Mouse (Mus musculus): ENCODE measurements around the gene Tbxas1. TPM values are rescaled to one million over a fixed set of nuclear protein-coding genes. Genes with fewer than 3 reads are reported as not detected.

Tbxas1 gene
- polyA plus RNA-seq, 1 experiment from 2014 or later, result 1.8 TPM

- WGBS, result 88% methylated on average over 14 of the region's 14 CpGs
- no peak overlapping the region for H3K27ac ChIP-seq (replicated peaks)
- no peak for DNase-seq (ENCODE audit: low spot score)
- no peaks in the 10 kb centered on the region for H3K27me3 ChIP-seq (replicated peaks; ENCODE audit: low read depth, poor library complexity, severe bottlenecking)
- no peaks in the 10 kb centered on the region for H3K36me3 ChIP-seq (replicated peaks)
- peaks cover 8% of the 10 kb centered on the region; the same call in 1 of the 2 replicates for H3K4me1 ChIP-seq
- H3K9me3 ChIP-seq, result no peaks in the 10 kb centered on the region
- H3K4me3 ChIP-seq, result no peak overlapping the region
These were observed 44.0 kb downstream of the Tbxas1 start for GRCm38 (mm10) chr6:38919135-38919740.

DNA sequence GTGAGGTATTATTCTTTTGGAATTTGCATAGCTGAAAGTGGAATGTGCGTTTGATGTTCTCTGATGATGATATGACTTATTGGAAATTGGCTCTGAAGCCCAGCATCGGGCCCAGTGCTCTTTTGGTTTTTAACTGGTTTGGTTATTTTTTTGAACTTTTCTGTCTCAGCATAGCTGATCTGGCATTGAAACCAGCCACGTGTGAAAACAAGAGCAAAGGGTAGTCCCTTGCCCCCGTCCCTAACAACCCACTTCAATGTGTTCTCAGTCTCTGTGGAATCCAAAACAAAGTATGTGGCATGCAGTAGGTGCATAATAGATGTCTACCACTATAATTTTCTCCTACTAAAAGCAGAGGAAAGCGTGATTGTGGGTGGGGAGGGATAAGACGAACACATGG, 44.9 kb downstream of the Tbxas1 start:
- DNase-seq (ENCODE audit: low spot score), result no peak
- Histone ChIP-seq H3K4me3 (no peak overlapping the region), H3K27me3 (replicated peaks; ENCODE audit: low read depth, poor library complexity, severe bottlenecking) (no peaks in the 10 kb centered on the region), H3K4me1 (peaks cover 8% of the 10 kb centered on the region; the same call in 1 of the 2 replicates), H3K9me3 (no peaks in the 10 kb centered on the region), H3K27ac (replicated peaks) (no peak overlapping the region), H3K36me3 (replicated peaks) (no peaks in the 10 kb centered on the region)
- WGBS, result 83% methylated on average over 6 of the region's 6 CpGs

DNA sequence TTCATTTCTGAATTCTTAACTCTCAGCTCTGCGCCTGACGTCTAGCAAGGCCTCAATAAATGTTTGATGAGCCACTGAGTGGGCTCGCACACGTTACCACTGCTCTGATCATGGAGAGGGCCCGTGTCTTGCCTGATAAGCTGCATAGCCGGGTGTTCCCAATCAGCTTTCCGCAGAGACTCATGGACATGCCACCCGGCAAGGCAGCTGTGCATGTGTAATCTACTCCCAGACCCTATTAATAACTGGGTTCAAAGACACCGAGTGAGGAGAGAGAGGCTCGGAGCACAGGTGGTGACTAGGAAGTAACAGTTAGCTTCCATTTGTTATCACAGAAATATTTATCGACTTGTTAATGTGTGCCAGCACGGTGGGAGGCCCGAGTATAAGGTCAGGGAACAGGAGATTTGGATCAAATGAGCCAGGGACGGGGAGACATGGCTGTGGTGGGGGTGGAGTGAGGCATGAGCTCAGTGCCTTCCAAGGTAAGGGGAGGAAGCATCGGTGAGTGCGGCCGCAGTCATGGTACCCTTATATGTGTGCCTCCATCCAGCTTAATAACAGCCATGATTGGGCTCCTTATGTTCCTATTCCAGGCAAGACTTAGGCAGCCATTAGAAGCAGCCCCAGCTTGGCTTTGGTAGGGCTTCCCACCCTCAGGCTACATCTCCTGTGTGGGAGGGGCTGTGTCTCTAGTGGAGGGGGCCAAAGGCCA, 46.0 kb downstream of the Tbxas1 start:
- peaks cover 4% of the 10 kb centered on the region; the same call in 1 of the 2 replicates for H3K4me1 ChIP-seq
- H3K9me3 ChIP-seq, result no peaks in the 10 kb centered on the region
- 87% methylated on average over 17 of the region's 17 CpGs for WGBS
- no peaks in the 10 kb centered on the region for H3K27me3 ChIP-seq (replicated peaks; ENCODE audit: low read depth, poor library complexity, severe bottlenecking)
- no peaks in the 10 kb centered on the region for H3K36me3 ChIP-seq (replicated peaks)
- H3K4me3 ChIP-seq, result no peak overlapping the region
- H3K27ac ChIP-seq (replicated peaks), result 0 out of 2 replicates have a peak overlapping the region, but pooled peaks have one; percentile 5
- no peak for DNase-seq (ENCODE audit: low spot score)

DNA sequence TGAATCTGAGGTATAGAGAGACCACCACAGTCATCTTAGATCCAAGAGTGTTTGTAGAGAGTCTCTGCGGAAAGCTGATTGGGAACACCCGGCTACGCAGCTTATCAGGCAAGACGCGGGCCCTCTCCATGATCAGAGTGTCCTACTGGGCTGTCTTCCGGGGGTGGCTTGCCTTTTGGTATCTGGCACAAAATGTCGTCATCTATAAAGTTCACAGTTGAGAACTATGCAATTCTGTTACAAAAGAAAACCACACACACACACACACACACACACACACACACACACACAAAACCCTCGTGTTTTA, 46.6 kb downstream of the Tbxas1 start:
- H3K4me1 ChIP-seq, result peaks cover 7% of the 10 kb centered on the region; the same call in 1 of the 2 replicates
- no peaks in the 10 kb centered on the region for H3K27me3 ChIP-seq (replicated peaks; ENCODE audit: low read depth, poor library complexity, severe bottlenecking)
- no peaks in the 10 kb centered on the region for H3K36me3 ChIP-seq (replicated peaks)
- WGBS, result 92% methylated on average over 8 of the region's 8 CpGs
- H3K27ac ChIP-seq (replicated peaks), result 0 out of 2 replicates have a peak overlapping the region, but pooled peaks have one; percentile 5
- no peaks in the 10 kb centered on the region for H3K9me3 ChIP-seq
- no peak for DNase-seq (ENCODE audit: low spot score)
- no peak overlapping the region for H3K4me3 ChIP-seq

DNA sequence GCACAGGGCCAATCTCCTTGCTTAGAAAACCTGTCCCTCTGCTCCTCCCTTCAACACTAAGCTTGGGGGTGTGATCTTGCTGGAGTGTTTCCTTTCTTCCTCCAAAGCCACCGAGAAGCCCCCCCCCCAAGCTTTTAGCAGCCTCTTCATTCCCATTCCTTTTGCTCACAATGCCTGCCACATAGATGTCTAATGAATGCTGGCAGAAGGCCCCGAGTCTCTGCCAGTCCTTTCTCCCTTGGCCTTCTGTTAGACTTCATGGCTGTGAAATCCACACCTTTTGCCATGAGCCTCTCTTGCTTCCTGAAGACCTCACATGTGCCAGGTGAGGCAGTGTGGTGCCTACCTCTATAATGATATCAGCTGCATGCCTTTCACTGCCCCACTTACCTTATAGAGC, 47.3 kb downstream of the Tbxas1 start:
- WGBS, result 74% methylated on average over 2 of the region's 2 CpGs
- H3K27ac ChIP-seq (replicated peaks), result no peak overlapping the region
- H3K4me3 ChIP-seq, result no peak overlapping the region
- H3K4me1 ChIP-seq, result peaks cover 7% of the 10 kb centered on the region; the same call in 1 of the 2 replicates
- H3K36me3 ChIP-seq (replicated peaks), result no peaks in the 10 kb centered on the region
- H3K27me3 ChIP-seq (replicated peaks; ENCODE audit: low read depth, poor library complexity, severe bottlenecking), result no peaks in the 10 kb centered on the region
- no peak for DNase-seq (ENCODE audit: low spot score)
- H3K9me3 ChIP-seq, result no peaks in the 10 kb centered on the region

- no peaks in the 10 kb centered on the region for H3K27me3 ChIP-seq (replicated peaks; ENCODE audit: low read depth, poor library complexity, severe bottlenecking)
- DNase-seq (ENCODE audit: low spot score), result no peak
- peaks cover 7% of the 10 kb centered on the region; the same call in 1 of the 2 replicates for H3K4me1 ChIP-seq
- no peaks in the 10 kb centered on the region for H3K9me3 ChIP-seq
- no peak overlapping the region for H3K27ac ChIP-seq (replicated peaks)
- H3K4me3 ChIP-seq, result no peak overlapping the region
- 91% methylated on average over 4 of the region's 4 CpGs for WGBS
- no peaks in the 10 kb centered on the region for H3K36me3 ChIP-seq (replicated peaks)
These were observed 48.2 kb downstream of the Tbxas1 start for GRCm38 (mm10) chr6:38923450-38923849.

- peaks cover 7% of the 10 kb centered on the region; the same call in 1 of the 2 replicates for H3K4me1 ChIP-seq
- no peaks in the 10 kb centered on the region for H3K27me3 ChIP-seq (replicated peaks; ENCODE audit: low read depth, poor library complexity, severe bottlenecking)
- no peak for DNase-seq (ENCODE audit: low spot score)
- no peaks in the 10 kb centered on the region for H3K9me3 ChIP-seq
- H3K36me3 ChIP-seq (replicated peaks), result no peaks in the 10 kb centered on the region
- 91% methylated on average over 18 of the region's 18 CpGs for WGBS
- no peak overlapping the region for H3K4me3 ChIP-seq
- H3K27ac ChIP-seq (replicated peaks), result no peak overlapping the region
These were observed 48.9 kb downstream of the Tbxas1 start for GRCm38 (mm10) chr6:38923870-38924817.

DNA sequence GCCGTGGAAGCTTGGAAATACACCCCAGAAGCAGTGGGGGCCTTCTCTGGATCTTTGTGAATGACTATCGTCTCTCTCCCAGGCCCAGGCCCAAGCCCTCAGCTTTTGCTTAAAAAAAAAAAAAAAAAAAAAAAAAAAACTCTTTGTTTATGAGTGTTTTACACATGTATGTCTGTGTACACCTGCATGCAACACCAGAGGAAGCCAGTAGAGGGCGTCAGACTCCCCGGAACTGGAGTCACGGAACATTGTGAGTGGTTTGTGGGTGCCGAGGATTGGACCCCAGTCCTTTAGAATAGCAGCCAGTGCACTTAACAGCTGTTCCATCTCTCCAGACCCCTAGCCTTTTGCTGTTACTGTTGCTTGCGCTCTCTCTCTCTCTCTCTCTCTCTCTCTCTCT, 50.5 kb downstream of the Tbxas1 start:
- Histone ChIP-seq H3K9me3 (no peaks in the 10 kb centered on the region), H3K4me3 (peak overlapping the region; percentile 46), H3K27ac (replicated peaks) (peak overlapping the region; percentile 40; the same call in 1 of the 2 replicates), H3K4me1 (peaks cover 7% of the 10 kb centered on the region; the same call in 1 of the 2 replicates), H3K36me3 (replicated peaks) (no peaks in the 10 kb centered on the region), H3K27me3 (replicated peaks; ENCODE audit: low read depth, poor library complexity, severe bottlenecking) (no peaks in the 10 kb centered on the region)
- DNase-seq (ENCODE audit: low spot score), result peak; percentile 43
- 55% methylated on average over 7 of the region's 7 CpGs for WGBS

GRCm38 (mm10) chr6:38926135-38926962, 51.1 kb downstream of the Tbxas1 start:
- H3K4me1 ChIP-seq, result peaks cover 7% of the 10 kb centered on the region; the same call in 1 of the 2 replicates
- H3K27me3 ChIP-seq (replicated peaks; ENCODE audit: low read depth, poor library complexity, severe bottlenecking), result no peaks in the 10 kb centered on the region
- H3K9me3 ChIP-seq, result no peaks in the 10 kb centered on the region
- peak; percentile 54 for DNase-seq (ENCODE audit: low spot score)
- H3K36me3 ChIP-seq (replicated peaks), result no peaks in the 10 kb centered on the region
- H3K4me3 ChIP-seq, result peak overlapping the region; percentile 46
- 64% methylated on average over 28 of the region's 28 CpGs for WGBS
- peak overlapping the region; percentile 40; the same call in 1 of the 2 replicates for H3K27ac ChIP-seq (replicated peaks)

DNA sequence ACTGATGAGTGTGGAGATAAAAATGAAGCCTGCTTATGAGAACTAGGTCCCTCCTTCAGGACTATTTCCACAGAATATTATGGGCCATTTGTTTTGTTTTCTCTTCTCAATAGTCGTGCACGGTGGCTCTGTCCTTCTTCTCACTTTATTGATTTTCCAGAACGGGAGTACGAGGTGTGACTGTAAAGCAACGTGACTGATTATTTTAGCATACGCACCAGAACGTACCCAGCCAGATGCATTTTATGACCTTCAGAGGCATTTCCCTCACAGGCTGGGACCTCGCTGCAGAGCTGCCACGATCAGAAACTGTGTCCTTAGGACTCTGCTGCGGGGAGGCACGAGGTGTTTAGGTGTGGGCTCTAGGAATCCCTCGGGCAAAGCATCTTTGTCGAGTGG, 51.8 kb downstream of the Tbxas1 start:
- H3K4me1 ChIP-seq, result 0 out of 2 replicates have a peak, but pooled peaks cover 3% of the 10 kb centered on the region
- H3K9me3 ChIP-seq, result no peaks in the 10 kb centered on the region; the same call in 1 of the 2 replicates
- no peaks in the 10 kb centered on the region for H3K27me3 ChIP-seq (replicated peaks; ENCODE audit: low read depth, poor library complexity, severe bottlenecking)
- DNase-seq (ENCODE audit: low spot score), result no peak
- 86% methylated on average over 13 of the region's 13 CpGs for WGBS
- no peak overlapping the region for H3K27ac ChIP-seq (replicated peaks)
- H3K4me3 ChIP-seq, result no peak overlapping the region
- no peaks in the 10 kb centered on the region for H3K36me3 ChIP-seq (replicated peaks)

- no peaks in the 10 kb centered on the region; the same call in 1 of the 2 replicates for H3K9me3 ChIP-seq
- 0 out of 2 replicates have a peak, but pooled peaks cover 3% of the 10 kb centered on the region for H3K4me1 ChIP-seq
- no peak overlapping the region for H3K4me3 ChIP-seq
- H3K36me3 ChIP-seq (replicated peaks), result no peaks in the 10 kb centered on the region
- H3K27me3 ChIP-seq (replicated peaks; ENCODE audit: low read depth, poor library complexity, severe bottlenecking), result no peaks in the 10 kb centered on the region
- 83% methylated on average over 3 of the region's 3 CpGs for WGBS
- no peak for DNase-seq (ENCODE audit: low spot score)
- H3K27ac ChIP-seq (replicated peaks), result no peak overlapping the region
These were observed 53.3 kb downstream of the Tbxas1 start for GRCm38 (mm10) chr6:38928489-38928888.
